Mouse (Mus musculus) layer of hippocampus, adult 2 months (tissue): ENCODE measurements around the gene Fcor. TPM values are rescaled to one million over a fixed set of nuclear protein-coding genes. Genes with fewer than 3 reads are reported as not detected.

Source experiments
- DNase-seq, 2 experiments: peaks; one replicate each; pipeline ENCODE4 v3.0.0; 2022; ENCODE audit warnings: low spot score in 2 of 2
- H3K27ac ChIP-seq: fragments of 200-600 bp; 2 replicates; pipeline ENCODE4 v1.8.1; 2022
- H3K4me3 ChIP-seq: fragments of 200-600 bp; 2 replicates; pipeline ENCODE4 v1.8.1; 2022; ENCODE audit warnings: mild to moderate bottlenecking
- CTCF ChIP-seq: fragments of 200-600 bp; conservative IDR thresholded peaks from 2 replicates; pipeline ENCODE4 v1.8.1; 2022; ENCODE audit warnings: antibody characterized with exemption, mild to moderate bottlenecking, moderate library complexity
- total RNA-seq, 2 experiments: library from RNA; stranded (reverse); gene quantifications; 2 replicates each; pipeline ENCODE4 v1.2.3; 2021

Fcor gene
- total RNA-seq, 2 experiments from 2014 or later = 14.7 to 17.9 TPM

DNA sequence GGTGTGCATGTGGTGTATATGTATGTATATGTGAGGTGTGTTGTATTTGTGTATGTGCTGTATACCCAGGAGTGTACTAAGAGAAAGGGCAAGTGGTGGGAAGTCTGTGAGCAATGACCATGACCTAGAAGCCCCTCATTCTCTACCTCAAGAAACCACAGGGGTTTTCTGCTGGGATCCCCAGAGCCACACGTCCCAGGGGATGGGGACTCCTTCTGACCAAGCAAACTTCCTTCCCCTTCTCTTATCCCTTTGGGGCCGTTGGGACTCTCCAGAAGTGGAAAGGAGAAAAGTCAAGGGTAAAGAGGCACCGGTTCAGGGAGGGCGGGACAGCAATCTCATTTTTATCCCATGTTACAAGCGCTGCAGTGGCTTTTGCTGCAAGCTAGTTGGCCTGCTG lies 13.3 kb upstream of the Fcor start:
- no peak for TF ChIP-seq CTCF
- no peak for DNase-seq
- H3K27ac ChIP-seq = no peak overlapping the region
- H3K4me3 ChIP-seq = no peak overlapping the region

DNA sequence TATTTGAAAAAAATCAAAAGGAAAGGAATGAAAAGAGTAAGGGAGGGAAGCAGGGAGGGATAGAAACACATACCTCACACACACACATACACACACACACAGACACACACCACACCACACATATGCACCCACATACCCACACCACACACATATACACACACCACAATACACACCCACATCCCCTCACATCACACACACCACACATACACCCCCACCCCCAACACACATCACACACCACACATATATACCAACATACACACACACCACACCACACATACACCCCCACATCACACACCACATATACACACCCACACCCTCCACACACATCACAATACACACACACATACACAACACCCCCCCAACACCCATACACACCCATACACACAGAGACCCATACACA lies 12.4 kb upstream of the Fcor start:
- H3K4me3 ChIP-seq = no peak overlapping the region
- H3K27ac ChIP-seq = no peak overlapping the region
- TF ChIP-seq CTCF = no peak
- no peak for DNase-seq

DNA sequence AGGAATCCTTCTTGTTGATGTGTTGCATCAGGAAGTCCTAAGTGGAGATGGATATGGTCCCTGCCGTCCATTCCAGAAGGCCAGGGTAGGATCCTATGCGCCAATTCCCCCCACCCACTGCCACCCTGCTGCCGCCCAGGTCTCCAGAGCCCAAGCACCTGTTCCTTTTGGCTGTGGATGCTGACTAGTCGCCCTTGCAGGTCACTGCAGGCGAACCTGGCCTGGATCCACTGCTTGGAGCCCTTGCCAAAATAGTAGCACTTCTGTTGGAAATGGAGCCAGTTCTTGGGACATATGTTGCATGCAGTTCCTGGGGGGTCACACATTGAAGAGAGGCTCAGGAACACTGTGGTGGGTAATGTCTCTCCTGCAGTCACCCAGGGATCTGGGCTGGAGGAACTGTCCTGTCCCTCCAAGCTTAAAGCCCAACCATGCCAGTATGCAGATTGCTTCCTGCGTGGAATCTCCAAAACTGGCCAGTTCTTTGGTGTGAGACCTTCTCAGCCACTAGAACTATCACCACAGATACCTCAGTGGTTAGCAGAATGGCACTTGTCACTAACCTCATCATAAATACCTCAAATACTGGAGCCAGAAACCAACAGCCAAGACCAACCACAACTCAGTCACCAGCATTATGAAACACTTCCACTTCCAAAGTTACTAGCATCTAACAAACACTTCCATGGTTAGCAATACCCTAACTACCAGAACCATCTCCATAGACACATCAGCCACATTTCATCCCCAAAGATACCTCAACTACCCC lies 11.4 kb upstream of the Fcor start:
- TF ChIP-seq CTCF = no peak
- DNase-seq = no peak
- Histone ChIP-seq H3K4me3 (no peak overlapping the region), H3K27ac (no peak overlapping the region)

DNA sequence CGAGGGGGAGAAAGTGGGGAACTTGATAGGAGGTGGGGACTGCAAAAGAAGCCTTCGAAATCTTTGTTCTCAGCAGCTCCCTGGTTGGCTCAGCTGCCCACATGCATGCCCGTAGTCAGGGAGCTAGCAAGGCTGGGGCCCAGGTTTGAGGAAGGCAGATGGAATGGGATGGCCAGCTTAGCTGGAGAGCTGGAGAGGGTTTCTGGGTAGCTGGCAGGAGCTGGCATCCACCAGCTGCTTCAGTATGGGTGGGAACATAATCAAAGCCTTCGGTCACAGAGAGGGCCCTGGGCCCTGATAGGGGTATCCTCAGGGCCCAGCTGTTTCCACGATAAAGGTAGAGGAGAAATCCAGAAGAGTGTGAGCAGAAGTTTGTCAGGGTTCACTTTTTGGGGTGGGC lies 10.3 kb upstream of the Fcor start:
- DNase-seq = no peak
- H3K4me3 ChIP-seq = no peak overlapping the region
- no peak overlapping the region for H3K27ac ChIP-seq
- TF ChIP-seq CTCF = no peak

DNA sequence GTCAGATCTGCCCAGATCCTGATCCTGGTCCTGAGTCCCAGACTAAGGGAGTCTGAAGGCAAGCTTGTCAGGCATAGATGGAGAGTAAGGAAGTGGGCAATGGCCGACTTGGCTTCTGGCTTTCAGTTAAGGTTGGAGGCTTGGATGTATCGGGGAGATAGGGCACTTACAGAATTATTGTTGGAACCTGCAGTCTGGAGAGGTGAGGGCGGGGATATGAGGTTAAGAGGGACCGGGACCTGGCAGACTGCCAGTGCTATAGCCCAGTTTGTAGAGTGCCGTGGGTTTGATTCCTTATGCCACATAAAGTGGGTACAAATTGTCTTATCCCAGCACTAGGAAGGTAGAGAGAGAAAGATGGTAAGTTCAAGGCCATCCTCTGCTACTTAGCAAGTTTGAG lies 7.5 kb upstream of the Fcor start:
- Histone ChIP-seq H3K27ac (no peak overlapping the region), H3K4me3 (no peak overlapping the region)
- no peak for DNase-seq
- TF ChIP-seq CTCF = no peak

DNA sequence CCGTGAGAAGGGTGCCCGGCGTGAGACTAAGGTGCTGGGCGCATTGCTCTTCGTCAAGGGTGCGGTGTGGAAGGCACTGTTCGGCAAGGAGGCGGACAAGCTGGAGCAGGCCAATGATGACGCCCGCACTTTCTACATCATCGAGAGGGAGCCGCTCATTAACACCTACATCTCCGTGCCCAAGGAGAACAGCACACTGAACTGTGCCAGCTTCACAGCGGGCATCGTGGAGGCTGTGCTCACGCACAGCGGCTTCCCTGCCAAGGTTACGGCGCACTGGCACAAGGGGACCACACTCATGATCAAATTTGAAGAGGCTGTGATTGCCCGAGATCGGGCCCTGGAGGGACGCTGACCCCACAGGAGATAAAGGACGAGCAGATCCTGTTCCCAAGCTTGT lies 7.1 kb upstream of the Fcor start:
- Histone ChIP-seq H3K27ac (no peak overlapping the region), H3K4me3 (no peak overlapping the region)
- DNase-seq = no peak
- no peak for TF ChIP-seq CTCF

DNA sequence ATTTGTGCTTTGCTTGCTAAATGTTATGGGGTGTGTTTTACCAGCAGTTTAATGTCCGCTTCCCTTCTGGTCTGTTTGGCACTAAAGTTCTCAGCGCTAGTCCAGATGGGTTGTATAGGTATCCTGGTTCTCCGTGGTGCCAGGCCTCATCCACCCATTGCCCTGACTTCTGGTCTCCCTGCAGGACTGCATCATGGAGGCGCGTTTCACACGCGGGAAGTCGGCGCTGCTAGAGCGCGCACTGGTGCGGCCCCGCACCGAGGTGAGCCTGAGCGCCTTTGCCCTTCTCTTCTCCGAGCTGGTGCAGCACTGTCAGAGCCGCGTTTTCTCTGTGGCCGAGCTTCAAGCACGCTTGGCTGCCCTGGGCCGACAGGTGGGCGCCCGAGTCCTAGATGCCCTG lies 6.7 kb upstream of the Fcor start:
- H3K4me3 ChIP-seq = no peak overlapping the region
- TF ChIP-seq CTCF = no peak
- H3K27ac ChIP-seq = no peak overlapping the region
- DNase-seq = no peak

DNA sequence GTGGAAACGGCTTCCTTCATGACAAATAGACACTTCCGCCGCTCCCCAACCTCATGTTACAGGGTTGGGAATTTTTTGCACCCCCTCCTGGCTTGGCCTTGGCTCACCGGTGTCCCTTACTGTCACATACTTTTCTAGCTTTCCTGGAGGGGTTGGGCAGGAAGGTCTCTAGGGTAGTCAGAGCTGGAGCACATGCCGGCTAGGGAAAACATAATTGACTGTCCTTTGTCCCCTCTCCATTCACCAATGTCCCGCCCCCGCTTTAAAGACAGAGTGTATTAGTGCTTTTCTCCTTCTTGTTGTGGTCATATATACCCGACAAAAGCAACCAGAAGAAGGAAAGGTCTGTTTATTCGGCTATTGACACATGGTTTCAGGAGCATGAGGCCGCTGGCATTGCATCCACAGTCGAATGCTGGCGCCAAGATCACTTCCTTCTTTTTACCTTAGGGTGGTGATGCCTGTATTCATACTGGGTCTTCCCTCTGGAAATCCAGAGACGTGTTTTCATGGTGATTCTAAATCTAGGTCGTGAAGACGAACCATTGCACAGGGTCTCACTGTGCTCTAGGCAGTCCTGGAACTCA lies 4.9 kb upstream of the Fcor start:
- no peak for TF ChIP-seq CTCF
- H3K27ac ChIP-seq = peak overlapping the region; percentile 93

DNA sequence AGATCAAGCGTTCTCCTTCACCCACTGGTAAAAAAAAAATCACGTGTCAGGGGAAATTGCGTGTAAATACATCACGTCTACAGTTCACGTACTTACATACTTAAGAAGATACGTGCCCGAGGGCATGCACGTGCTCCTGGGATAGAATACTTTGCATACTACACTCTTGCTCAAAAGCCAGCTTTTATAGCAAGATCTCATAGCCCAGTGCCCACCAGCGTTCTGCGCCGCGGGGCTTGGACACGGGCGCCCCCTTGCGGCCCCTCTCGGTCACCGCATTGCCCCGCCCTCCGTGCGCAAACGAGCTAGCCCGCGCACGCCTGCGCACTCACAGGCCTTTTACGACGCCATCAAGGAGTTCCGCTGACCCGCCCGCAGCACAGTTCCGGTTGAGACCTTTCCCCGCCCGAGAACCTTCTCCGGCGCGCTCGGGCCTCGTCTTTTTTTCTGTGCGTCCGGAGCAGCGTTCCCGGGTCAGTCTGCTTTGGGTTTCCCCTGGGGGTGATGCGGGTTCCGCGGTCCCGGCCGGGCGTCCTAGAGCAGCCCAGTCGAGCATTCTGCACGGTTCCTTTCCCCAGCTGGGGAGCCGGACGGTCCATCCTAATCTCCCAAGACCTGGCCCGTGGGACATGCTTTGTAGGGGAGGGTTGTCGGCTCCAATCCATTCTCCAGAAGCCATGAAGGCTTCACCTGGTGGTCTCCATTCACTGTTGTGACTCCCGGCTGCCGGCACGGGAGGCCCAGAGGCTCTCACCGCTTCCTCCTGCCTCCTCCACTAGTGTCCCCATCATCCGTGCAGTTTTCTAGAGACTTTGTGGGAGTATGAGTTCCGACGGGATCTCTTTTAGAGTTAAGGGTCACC lies 4.2 kb upstream of the Fcor start, which contains the start of gene Trappc5:
TSS of gene Trappc5 (plus strand) at position 169 of the 862 bp plus-strand sequence.
- DNase-seq = peak; percentile 93 to 96
- Histone ChIP-seq H3K4me3 (peak within 1 kb of the TSS; percentile 83), H3K27ac (peak within 1 kb of the TSS; percentile 93)
- TF ChIP-seq CTCF = peak; percentile 97

More for the DNA sequence above, 4.9 kb upstream of the Fcor start:
- H3K4me3 ChIP-seq = peak overlapping the region; percentile 83
- no peak for DNase-seq

DNA sequence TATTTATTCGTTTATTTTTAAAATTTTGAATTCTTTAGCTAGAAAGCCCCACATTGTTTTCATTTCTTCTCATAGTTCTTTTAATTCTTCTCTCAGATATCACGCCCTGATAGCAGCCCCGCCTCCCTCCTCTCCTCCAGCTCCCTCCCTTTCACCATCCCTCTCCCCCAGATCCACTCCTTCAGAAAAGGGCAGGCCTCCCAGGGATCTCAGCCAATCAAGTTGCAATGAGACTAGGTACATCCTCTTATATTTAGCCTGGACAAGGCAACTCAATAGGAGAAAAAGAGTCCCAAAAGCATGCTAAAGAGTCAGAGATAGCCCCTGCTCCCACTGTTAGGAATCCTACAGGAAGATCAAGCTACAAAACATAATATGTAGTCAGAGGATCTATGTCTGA lies 2.5 kb upstream of the Fcor start:
- H3K4me3 ChIP-seq = no peak overlapping the region

DNA sequence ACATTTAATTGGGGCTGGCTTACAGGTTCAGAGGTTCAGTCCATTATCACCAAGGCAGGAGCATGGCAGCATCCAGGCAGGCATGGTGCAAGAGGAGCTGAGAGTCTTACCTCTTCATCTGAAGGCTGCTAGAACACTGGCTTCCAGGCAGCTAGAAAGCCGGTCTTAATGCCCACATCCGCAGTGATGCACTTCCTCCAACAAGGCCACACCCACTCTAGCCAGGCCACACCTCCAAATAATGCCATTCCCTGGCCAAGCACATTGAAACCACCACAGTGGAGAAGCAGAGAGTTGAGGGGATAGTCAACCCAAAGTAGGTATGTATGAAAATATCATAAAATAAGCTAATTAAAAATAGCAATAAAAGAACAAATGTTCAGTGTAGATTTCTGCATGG lies 1.8 kb downstream of the Fcor start:
- no peak overlapping the region for H3K27ac ChIP-seq
- H3K4me3 ChIP-seq = no peak overlapping the region
- no peak for DNase-seq
- TF ChIP-seq CTCF = no peak

More for the DNA sequence above, 2.5 kb upstream of the Fcor start:
- no peak overlapping the region for H3K27ac ChIP-seq
- no peak for TF ChIP-seq CTCF
- DNase-seq = no peak

DNA sequence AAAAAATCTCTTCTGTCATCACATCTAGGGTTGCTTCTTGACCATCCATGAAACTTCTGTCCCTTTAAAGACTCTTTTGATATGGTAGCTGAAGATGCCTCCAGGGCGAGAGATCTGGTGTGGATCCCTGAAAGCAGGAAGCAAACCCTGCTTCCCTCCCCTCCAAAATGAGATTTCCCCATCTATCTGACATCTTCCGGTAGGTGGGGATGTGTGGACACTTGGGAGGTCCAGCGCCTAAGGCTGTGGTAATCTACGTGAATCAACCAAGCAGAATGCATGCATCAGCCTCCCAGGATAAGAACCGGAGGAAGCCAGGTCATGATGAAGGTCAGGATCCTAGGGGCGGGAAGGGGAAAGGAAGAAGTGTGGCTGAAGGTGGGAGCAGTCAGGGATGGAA lies 6.7 kb downstream of the Fcor start, which contains the start of gene Mcemp1:
TSS of gene Mcemp1 (plus strand) at position 248 of the 400 bp plus-strand sequence.
- DNase-seq = no peak
- TF ChIP-seq CTCF = no peak
- Histone ChIP-seq H3K4me3 (no peak within 1 kb of the TSS), H3K27ac (no peak within 1 kb of the TSS)

DNA sequence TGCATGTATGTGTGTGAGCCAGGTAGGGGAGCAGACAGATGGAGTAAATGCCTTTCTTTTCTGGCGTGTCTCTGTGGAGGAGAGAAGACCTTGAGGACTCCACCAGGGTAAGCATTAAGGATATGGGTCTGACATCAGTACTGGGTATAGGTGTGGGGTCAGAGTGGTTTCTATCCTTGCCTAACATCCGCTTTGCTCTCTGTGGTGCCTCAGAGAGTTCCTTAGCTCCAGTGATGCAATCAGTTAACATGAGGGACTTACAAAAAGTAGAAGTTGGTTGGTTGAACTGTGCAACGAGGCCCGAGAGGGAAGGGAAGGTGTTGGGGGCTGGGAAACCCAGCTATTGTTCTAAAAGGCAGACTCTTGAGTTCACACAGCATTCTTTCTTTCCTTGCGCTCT lies 7.8 kb downstream of the Fcor start:
- TF ChIP-seq CTCF = no peak
- H3K27ac ChIP-seq = no peak overlapping the region
- H3K4me3 ChIP-seq = no peak overlapping the region
- no peak for DNase-seq

DNA sequence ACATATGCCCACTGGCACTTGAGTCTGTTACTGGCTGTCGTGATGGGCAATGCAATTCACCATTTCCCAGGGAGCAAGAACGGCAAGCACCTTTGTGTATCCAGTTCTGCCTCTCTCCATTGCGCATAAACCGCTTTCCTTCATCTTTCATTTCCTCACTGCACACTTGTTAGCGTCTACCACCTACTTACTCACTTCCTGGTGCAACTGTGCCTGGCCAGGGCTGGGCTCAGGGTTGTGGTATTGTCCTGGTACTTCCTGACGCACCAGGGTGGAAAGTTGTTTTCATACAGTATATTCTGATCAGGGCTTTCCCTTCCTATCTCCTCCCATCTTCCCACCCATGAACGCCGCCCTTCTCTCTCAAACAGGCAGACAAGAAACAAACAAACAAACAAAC lies 11.3 kb downstream of the Fcor start:
- Histone ChIP-seq H3K4me3 (no peak overlapping the region), H3K27ac (no peak overlapping the region)
- no peak for TF ChIP-seq CTCF
- no peak for DNase-seq
